Mouse (Mus musculus): Measurements from ENCODE around the gene Aqp3.

DNA sequence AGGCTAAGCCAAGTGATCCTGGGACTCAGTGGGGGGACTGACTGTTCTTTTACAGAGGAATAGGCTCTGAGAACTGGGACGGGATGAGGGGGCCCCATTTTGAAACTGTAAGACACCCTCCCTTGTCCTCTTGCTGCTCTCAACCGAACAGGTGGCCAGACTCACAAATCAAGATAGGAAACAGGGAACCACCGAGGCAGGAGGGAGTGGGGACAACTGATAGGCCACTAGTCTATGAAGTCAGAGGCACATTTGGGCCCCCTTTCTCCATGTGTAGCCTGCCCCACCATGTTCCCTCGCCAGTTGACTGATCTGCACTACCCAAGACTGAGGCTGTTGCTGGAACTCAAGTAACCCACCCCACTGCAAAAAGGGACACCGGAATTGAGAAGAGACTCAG, 1.2 kb downstream of the Aqp3 start:
- TF ChIP-seq CHD2 (IDR thresholded peaks at IDR 0.05; ENCODE audit: low read depth, low read length) (no peak), ZNF384 (IDR thresholded peaks at IDR 0.05; ENCODE audit: low read depth, low read length) (no peak), ZC3H11A (IDR thresholded peaks at IDR 0.05; ENCODE audit: borderline replicate concordance, low read depth, low read length) (no peak), HCFC1 (IDR thresholded peaks at IDR 0.05; ENCODE audit: borderline replicate concordance, insufficient read depth, low read length) (no peak)
